Mouse (Mus musculus) megakaryocyte, embryonic 14.5 days (primary cell): ENCODE measurements at regions not wholly inside any gene's neighbourhood (a gene's known extent, or its start where the extent isn't known, plus 50 kb on each side); places are given as distances from the start of the nearest gene placed in this dataset.

ENCODE experiments used
- H3K27me3 ChIP-seq: replicated peaks from 2 replicates; pipeline ENCODE3; 2012; ENCODE audit warnings: inconsistent platforms
- H3K36me3 ChIP-seq: replicated peaks from 2 replicates; pipeline ENCODE3; 2012; ENCODE audit warnings: low read length, inconsistent platforms, mixed read lengths
- H3K4me1 ChIP-seq: 2 replicates; pipeline ENCODE4 v1.6.1; 2012; ENCODE audit warnings: inconsistent platforms
- H3K4me3 ChIP-seq: replicated peaks from 2 replicates; pipeline ENCODE3; 2012; ENCODE audit warnings: moderate library complexity, mild to moderate bottlenecking, inconsistent platforms
- H3K9me3 ChIP-seq: 2 replicates; pipeline ENCODE4 v1.6.1; 2012; ENCODE audit warnings: inconsistent platforms
- FLI1 ChIP-seq: IDR thresholded peaks from 2 replicates; pipeline ENCODE4 v1.6.1; 2012; ENCODE audit warnings: low read length, inconsistent platforms, mixed read lengths
- GATA1 ChIP-seq: IDR thresholded peaks from 3 replicates; pipeline ENCODE4 v1.6.1; 2012; ENCODE audit warnings: mixed read lengths, low read length, inconsistent platforms, borderline replicate concordance

DNA sequence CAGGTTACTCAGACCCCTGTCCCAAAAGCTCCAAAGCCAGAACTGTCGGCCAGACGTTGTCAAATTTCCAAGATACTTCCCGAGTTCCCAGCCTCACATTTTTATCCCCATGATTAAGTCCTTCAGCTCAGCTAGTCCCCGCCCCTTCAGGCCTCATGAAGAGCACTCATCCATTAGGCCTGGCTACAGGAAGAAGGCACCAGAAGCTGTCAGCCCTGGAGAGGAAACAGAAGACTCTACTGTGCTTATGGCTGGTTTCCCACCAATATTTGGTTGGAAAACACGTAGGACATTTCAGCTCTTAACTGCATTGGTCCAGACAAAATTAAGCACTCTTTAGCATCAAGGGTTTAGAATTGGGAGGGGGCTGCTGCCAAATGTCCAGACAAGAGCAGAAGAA lies 195.8 kb upstream of the Pkdcc start:
- TF ChIP-seq GATA1, result no peak
- TF ChIP-seq FLI1, result no peak
- H3K9me3 ChIP-seq, result peaks cover 3% of the 10 kb centered on the region; the same call in 1 of the 2 replicates
- no peak overlapping the region for H3K4me3 ChIP-seq
- no peaks in the 10 kb centered on the region for H3K4me1 ChIP-seq
- no peaks in the 10 kb centered on the region for H3K36me3 ChIP-seq
- peaks cover 5% of the 10 kb centered on the region for H3K27me3 ChIP-seq

DNA sequence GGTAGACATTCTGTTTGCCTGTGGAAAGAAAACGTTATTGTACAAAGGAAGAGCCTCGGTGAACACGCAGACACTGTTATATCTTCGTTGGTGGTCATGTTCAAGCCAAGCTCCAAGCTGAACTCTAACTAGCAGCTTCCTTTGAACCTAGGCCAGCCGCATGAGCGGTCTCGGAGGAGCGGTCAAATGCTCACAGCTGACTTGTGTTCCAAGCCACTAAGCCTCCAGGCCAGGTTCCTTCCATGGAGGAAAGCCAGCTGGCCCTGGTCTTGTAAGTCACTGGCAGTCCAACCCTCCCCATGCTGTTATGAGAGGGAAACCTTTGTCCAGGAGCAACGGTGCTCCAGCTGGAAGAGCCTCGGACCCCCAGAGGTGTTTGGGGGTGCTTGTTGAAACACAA lies 194.5 kb upstream of the Pkdcc start:
- H3K4me1 ChIP-seq, result no peaks in the 10 kb centered on the region
- H3K4me3 ChIP-seq, result no peak overlapping the region
- no peaks in the 10 kb centered on the region for H3K36me3 ChIP-seq
- peaks cover 5% of the 10 kb centered on the region for H3K27me3 ChIP-seq
- peaks cover 3% of the 10 kb centered on the region; the same call in 1 of the 2 replicates for H3K9me3 ChIP-seq
- TF ChIP-seq FLI1, result no peak
- no peak for TF ChIP-seq GATA1

DNA sequence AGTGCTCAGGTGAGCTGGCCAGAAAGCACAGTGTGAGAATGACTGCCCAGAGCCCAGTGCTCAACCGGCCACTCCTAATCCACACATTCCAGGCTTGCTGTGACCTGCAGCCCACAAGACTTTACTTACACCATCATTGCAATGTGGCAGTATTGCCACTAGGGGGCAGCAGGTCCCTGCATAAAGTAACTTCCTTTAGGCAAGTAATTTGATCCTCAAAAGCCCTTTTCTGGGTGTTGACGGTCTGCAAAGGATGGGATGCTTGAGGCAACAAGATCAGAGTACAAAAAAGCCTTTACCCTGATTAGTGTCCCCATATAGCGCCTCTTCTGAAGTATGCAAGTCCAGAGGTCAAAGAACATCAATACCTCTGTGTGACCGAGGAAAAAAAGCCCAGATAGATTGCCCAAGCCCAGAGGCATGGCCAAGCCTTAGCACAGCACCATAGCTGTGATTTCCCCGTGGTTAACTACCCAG lies 189.7 kb upstream of the Pkdcc start:
- H3K27me3 ChIP-seq, result peaks cover 7% of the 10 kb centered on the region
- peaks cover 11% of the 10 kb centered on the region for H3K9me3 ChIP-seq
- H3K4me1 ChIP-seq, result no peaks in the 10 kb centered on the region
- H3K4me3 ChIP-seq, result no peak overlapping the region
- TF ChIP-seq FLI1 (no peak), GATA1 (no peak)
- no peaks in the 10 kb centered on the region for H3K36me3 ChIP-seq

DNA sequence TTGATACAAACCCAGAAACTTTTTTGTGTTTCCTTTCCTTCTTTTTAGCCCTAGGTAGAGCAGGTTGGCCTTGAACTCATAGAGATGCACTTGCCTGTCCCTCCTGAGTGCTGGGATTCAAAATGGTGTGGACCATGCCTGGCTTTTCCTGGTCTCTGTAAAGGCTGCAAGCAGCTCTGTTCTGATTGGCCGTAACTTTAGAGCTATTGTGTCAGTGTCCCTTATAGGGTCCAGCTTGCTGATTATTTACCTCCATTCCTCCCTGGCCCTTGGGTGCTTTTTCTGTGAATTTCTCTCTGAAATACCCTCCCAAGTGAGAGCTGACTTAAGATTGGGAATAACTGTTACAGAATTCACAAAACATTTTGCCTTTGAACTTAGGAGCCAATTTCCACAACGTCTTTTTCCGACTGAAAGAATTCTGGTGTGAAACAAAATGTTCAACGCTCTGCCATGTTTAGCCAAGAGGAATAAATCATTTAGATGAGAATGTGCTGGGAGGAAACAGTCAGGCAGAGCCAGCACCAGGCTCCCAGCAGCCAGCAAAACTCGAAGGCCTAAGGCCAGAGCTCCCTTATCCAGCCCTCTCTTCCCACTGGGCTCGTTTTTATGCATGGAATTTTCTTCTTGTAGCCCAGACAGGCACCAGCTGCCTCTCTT lies 180.0 kb upstream of the Pkdcc start:
- Histone ChIP-seq H3K9me3 (peaks cover 18% of the 10 kb centered on the region), H3K4me3 (no peak overlapping the region), H3K27me3 (no peaks in the 10 kb centered on the region), H3K36me3 (no peaks in the 10 kb centered on the region), H3K4me1 (no peaks in the 10 kb centered on the region)
- TF ChIP-seq FLI1 (no peak), GATA1 (no peak)

DNA sequence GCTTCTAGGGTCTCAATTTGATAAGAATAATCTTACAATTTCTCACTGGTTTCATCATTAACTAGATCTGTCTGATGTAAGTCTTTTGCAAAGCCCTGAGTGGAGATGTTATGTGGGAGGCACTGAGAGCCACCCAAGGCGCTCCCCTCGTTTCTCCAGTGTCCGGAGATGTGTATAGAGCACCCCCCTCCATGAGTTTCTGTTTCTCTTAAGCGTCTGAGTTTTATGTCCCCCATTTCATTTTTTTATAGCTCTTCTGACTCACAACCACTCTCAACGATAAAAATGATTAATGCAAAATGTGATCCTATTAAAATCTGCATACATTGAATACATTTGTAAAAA lies 179.5 kb upstream of the Pkdcc start:
- no peak overlapping the region for H3K4me3 ChIP-seq

DNA sequence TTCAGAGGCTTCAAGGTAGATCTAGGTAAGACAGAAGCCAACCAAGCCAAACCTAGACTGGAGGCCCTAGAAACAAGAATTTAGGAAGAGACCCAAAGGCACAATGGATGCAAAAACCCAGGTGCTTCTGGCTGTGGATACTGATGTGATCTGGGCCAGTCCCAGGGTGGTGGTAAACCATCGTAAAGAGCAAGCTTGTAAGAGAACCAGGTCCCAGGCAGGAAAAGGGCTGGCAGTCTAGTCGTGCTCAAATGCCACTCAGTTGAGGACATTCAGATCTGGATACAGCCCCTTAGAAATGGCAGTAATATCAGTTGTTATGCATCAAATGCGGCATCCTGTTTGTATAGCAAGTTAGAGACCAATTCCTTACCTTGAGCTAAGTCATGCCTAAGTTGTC lies 175.5 kb upstream of the Pkdcc start:
- Histone ChIP-seq H3K27me3 (no peaks in the 10 kb centered on the region), H3K4me3 (no peak overlapping the region), H3K36me3 (no peaks in the 10 kb centered on the region), H3K9me3 (peaks cover 14% of the 10 kb centered on the region), H3K4me1 (no peaks in the 10 kb centered on the region)
- TF ChIP-seq GATA1 (no peak), FLI1 (no peak)

More for the DNA sequence above, 179.5 kb upstream of the Pkdcc start:
- Histone ChIP-seq H3K27me3 (no peaks in the 10 kb centered on the region), H3K4me1 (no peaks in the 10 kb centered on the region), H3K36me3 (no peaks in the 10 kb centered on the region), H3K9me3 (peaks cover 18% of the 10 kb centered on the region)
- TF ChIP-seq FLI1 (no peak), GATA1 (no peak)

DNA sequence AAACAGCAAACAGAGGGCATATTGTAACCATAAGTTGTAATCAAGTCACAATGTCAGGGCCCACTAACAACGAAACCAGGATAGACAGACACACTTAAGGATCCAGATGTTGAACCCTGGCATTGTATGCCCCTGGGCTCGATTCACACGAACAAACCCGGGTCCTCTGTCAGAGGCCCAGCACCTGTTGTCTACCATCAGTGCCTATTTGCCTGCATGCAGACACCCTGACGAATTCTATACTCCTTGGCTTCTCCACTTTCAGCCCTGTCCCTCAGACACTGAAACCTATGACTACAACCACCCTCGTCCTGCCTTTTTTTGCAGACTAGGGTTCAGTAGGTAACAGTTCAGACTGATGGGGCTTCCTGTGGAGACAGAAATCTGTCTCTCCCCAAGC lies 170.6 kb upstream of the Pkdcc start:
- Histone ChIP-seq H3K27me3 (peaks cover 7% of the 10 kb centered on the region), H3K4me3 (no peak overlapping the region), H3K9me3 (peaks cover 13% of the 10 kb centered on the region; the same call in 1 of the 2 replicates), H3K36me3 (no peaks in the 10 kb centered on the region), H3K4me1 (no peaks in the 10 kb centered on the region)
- TF ChIP-seq FLI1, result no peak

DNA sequence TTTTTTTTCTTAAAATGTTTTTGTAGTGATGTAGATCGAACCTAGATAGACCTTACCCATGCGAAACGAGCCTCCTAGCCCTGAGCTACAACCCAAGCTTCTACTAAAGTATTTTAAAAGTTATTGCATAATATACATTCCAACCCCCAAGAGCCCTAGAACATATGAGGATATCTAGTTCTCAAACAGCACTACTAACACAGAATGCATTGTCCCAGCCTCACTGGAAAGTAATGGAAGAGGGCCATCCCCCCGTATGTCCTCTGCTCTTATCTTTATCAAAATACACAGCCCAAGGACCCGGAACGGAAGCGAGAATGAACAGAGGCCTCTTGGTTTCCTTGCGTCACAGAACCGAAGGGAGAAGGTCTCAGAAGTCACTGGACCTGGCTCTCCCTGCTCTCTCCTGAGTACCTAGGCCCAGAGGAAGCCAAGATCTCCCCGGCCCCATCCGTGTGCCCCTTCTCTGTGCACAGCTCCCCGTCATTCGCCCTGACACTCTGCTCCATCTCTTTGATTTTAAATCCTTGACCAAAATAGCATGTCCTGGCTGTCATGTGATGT lies 165.0 kb upstream of the Pkdcc start:
- TF ChIP-seq GATA1 (no peak), FLI1 (no peak)
- 0 out of 2 replicates have a peak, but pooled peaks cover 3% of the 10 kb centered on the region for H3K4me1 ChIP-seq
- H3K36me3 ChIP-seq, result no peaks in the 10 kb centered on the region
- no peak overlapping the region for H3K4me3 ChIP-seq
- peaks cover 30% of the 10 kb centered on the region for H3K9me3 ChIP-seq
- peaks cover 9% of the 10 kb centered on the region for H3K27me3 ChIP-seq

DNA sequence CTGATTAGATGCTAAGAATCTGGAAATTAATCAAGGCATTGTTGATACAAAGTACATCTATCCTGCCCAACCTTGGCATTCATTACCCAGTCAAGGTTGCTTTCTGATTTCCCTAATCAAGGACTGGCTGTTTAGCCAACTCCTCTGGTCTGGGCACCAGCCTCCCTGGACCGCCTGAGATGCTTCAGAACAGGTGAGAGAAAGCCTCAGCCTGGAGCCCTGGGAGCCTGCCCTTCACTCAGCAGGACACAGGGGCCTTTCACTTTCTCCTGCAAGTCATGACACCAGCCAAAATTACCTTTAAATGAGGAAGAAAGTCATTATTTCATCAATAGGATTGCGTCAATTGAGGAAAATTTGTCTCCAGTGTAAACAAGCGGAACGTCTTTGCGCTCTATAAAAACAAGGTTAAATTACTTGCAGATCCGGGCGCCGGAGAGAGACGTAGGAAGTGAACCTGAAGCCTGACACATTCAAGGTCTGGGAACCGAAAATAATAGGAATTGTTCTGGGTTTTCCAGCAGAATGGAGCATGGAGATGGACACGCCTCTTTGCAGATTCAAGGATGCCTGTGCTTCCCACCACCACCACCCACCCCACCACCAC lies 164.4 kb upstream of the Pkdcc start:
- Histone ChIP-seq H3K9me3 (peaks cover 24% of the 10 kb centered on the region), H3K4me1 (0 out of 2 replicates have a peak, but pooled peaks cover 3% of the 10 kb centered on the region), H3K27me3 (peaks cover 7% of the 10 kb centered on the region), H3K4me3 (no peak overlapping the region), H3K36me3 (no peaks in the 10 kb centered on the region)
- TF ChIP-seq GATA1 (no peak), FLI1 (no peak)

DNA sequence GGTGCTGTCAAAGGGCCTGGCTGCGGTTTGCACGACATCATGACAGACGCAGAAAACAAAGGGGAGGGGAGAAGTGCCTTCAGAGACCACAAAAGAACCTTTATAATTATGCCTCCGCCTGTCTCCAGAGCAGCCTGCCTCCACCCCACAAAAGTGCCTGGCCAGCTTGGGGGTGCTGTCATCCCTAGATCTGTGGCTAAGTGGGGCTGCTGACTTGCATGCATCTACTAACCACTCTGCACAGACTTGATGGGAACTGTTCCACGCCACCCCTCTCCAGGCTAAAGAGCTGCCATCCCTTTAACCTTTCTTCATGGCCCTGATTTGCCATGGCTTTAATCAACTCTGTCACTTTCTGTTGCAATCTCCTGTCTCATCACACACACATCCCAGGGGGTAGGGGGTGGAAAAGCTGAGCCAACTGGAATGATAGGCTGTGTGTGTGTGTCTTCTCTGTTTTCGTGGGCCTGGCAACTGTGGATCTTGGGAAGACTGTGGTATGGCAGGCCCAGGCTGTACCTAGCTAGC lies 162.4 kb upstream of the Pkdcc start:
- Histone ChIP-seq H3K4me1 (0 out of 2 replicates have a peak, but pooled peaks cover 3% of the 10 kb centered on the region), H3K27me3 (peaks cover 4% of the 10 kb centered on the region), H3K9me3 (peaks cover 17% of the 10 kb centered on the region), H3K4me3 (no peak overlapping the region), H3K36me3 (no peaks in the 10 kb centered on the region)
- TF ChIP-seq GATA1, result no peak
